Mouse (Mus musculus) right cerebral cortex, postnatal 14 days (tissue): Measurements from ENCODE around the gene Tyk2.

Experiments
- DNase-seq: peaks from one replicate; pipeline ENCODE4 v3.0.0; 2022

The Tyk2 gene

GRCm38 (mm10) chr9:21149077-21149653, 18.1 kb upstream of the Tyk2 start:
- DNase-seq = no peak

DNA sequence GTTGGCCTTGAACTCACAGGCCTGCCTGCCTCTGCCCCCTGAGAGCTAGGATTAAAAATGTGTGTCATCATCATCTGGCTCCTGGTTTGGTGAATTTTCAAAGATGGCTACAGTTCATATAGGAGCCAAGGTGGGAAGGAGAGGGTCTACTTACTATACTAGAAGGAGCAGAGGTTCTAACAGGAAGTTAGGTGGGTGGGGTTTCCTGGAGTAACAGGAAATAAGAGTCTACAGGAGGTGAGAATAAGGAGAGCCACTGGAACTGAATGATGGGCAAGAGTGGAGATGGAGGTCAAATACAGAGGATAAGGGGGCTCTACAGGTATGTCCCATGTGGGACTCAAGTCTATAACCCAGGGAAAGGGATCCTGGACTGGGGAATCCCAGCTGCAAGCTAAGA, 17.4 kb upstream of the Tyk2 start:
- no peak for DNase-seq

GRCm38 (mm10) chr9:21146722-21147121, 15.7 kb upstream of the Tyk2 start:
- DNase-seq = no peak

- no peak for DNase-seq
Measured at GRCm38 (mm10) chr9:21145431-21145830, 14.4 kb upstream of the Tyk2 start.

DNA sequence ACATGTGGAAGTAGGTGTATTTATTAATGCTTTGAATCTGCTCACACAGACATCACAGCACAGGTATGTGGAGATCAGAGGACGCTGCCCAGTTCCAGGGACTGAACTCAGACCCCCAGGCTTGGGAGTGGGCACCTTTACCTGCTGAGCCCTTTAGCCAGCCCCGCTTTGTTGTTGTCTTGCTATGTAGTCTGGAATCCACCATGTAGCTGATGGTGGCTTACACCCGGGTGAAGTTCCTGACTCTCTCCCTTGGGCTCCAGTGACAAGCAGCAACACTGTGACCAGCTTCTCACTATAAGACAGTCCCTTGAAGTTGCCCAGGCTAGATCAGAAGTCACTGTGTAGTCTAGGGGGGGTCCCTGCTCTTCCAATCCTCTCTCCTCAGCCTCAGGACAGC, 13.3 kb upstream of the Tyk2 start:
- DNase-seq = no peak

GRCm38 (mm10) chr9:21141922-21142321, 10.9 kb upstream of the Tyk2 start:
- DNase-seq = no peak

GRCm38 (mm10) chr9:21138386-21138785, 7.3 kb upstream of the Tyk2 start:
- no peak for DNase-seq

DNA sequence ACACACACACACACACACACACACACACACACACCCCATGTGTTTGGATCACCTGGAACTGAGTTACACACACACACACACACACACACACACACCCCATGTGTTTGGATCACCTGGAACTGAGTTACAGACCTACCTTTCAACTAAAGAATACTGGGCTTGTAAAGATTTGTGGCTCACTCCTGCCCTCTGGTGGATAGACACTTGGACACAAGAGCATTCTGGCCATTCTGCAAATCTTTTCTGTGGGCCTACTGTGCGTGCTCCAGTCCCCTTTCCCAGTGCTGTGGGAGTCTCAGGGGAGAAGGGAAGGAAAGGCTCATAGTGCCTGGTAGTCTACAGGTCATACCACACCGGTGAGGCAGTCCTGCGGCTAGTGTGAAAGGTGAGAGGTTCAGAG, 6.2 kb upstream of the Tyk2 start:
- DNase-seq = peak; percentile 65

DNA sequence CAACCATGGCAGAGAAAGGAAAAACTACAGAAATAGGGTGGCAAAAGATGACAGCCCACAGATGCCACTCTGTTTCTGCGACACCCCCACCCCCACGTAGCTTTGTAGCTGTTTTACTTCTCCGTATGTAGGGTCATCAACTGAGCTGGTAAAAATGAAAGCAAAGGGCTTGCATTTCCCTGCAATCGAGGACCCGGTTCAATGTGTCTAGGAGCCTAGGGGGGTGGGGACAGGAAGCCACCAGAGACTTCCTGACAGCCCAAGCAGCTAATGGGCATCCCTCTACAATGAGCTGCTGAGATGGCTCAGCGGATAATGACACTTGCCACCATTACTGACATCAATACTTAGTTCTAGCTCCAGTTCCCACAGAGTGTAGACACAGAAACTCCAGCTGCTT, 5.4 kb upstream of the Tyk2 start:
- DNase-seq = no peak

GRCm38 (mm10) chr9:21135941-21136381, 4.9 kb upstream of the Tyk2 start:
- DNase-seq = no peak

DNA sequence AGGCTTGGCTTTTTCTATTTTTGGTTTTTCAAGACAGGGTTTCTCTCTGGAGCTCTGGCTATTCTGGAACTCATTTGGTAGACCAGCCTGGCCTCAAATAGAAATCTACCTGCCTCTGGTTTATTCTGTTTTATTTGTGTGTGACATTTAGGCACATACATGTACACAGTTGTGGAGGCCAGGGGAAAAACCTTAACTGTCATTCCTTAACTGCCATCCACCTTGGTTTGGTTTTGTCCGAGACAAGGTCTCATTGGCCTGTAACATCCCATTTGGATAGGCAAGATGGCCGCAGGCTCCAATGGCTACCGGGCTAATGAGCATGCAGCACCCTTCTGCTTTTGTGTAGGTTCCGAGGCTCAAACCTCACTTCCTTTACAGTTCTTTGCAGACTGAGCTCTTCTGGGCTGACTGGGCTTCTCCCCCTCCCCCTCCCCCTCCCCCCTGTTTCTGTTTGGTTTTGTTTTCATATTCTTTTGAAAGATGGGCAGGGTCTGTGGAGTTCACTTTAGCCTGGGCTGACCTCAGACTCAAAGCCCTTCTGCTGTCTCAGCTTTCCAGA, 4.4 kb upstream of the Tyk2 start:
- no peak for DNase-seq

DNA sequence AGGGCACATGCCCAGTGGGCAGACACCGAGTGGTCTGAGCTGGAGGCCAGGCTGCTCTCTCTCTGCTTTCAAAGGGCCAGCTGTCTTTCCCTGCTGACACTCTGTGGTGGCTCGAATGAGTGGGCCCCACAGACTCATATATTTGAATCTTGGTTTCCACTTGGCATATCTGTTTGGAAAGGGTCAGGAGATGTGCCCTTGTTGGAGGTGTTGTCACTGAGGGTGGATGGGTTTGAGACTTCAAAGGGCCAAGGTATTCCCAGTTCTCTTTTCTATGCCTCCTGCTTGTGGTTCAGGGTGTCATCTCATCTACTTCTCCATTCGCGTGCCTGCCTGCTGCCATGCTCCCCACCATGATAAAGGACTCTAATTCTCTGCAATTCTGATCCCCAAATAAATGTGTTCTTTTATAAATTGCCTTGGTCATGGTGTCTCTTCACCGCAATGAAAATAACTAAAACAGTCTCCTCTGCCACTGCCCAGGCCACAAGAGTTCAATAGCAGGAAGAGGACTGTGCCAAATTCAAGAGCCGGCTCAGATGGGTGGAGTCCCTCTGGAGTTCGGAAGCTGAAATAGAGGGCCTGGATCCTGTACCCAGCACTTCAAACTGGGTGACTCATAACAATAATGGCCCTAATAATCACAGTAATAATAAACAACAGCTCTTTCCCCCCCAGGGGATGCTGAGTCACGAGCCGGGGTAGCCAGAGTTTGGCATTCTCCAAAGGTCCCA, 3.7 kb upstream of the Tyk2 start:
- DNase-seq = no peak

DNA sequence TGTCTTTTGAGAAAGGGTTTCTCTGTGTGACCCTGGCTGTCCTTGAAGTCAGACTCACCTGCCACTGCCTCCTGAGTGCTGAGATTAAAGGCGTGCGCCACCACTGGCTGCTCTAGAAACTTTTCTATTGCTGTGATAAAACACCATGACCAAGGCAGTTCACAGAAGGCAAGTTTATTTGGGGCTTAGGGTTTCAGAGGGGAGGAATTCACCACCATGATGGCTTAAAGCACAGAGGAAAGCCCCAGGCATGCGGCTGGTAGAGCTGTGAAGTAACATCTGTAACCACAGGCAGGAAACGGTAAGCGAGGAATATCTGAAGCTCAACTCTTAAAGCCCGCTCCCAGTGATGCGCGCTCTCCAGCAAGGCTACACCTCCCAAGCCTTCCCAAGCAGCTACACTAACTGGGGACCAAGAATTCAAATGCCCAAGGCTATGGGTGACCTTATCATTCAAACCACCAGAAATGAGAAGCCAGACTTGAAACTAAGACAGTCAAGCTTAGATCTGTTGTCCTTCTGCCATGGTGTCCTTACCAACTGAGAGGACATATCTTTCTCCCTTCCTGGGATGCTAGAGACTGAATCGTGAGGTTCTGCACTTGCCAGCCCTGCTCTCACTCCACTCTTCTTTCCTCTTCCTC, 2.1 kb upstream of the Tyk2 start:
- no peak for DNase-seq

DNA sequence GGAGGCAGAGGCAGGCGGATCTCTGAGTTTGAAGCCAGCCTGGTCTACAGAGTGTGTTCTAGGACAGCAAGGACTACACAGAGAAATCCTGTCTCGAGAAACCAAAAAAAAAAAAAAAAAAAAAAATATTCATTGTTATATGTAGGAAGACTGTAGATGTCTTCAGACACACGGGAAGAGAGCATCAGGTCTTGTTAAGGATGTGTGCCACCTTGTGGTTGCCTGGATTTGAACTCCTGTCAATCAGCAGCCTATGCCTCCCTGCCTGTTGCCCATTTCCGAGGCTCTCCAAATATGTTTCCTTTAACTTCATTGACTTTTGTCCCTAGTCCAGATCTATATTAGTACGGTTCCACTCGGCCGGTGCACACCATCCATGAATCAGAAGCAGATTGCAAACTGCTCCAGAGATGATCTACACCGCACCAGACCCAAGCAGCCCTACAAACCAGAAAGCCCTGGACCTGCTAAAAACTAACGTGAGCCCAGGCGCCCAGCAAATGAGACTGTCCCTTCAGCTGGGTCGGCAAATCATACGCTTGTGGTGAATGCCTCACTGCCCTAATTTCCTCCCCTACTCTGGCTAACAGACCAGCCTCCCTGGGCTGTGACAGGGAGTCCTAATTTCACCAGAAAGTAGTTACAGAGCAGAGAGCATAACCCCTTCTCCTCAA, 1.2 kb upstream of the Tyk2 start:
- no peak for DNase-seq

DNA sequence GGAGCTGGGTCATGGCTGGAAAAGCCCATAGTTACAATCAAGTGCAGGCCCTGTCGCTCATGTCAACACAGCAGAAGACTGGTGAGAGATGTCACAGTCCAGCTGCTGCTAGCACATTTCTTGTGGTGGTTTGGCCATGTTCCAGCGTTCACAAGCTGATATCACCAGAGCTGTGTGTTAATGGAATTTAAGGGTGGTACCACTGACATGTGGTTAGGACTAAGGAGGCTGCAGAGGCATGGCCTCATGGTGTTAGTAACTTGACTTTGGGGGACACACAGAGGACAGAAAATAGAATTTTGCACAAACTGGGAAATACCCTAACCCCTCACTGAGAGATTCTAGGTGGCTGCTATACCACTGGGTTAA, 4.8 kb downstream of the Tyk2 start:
- DNase-seq = no peak

DNA sequence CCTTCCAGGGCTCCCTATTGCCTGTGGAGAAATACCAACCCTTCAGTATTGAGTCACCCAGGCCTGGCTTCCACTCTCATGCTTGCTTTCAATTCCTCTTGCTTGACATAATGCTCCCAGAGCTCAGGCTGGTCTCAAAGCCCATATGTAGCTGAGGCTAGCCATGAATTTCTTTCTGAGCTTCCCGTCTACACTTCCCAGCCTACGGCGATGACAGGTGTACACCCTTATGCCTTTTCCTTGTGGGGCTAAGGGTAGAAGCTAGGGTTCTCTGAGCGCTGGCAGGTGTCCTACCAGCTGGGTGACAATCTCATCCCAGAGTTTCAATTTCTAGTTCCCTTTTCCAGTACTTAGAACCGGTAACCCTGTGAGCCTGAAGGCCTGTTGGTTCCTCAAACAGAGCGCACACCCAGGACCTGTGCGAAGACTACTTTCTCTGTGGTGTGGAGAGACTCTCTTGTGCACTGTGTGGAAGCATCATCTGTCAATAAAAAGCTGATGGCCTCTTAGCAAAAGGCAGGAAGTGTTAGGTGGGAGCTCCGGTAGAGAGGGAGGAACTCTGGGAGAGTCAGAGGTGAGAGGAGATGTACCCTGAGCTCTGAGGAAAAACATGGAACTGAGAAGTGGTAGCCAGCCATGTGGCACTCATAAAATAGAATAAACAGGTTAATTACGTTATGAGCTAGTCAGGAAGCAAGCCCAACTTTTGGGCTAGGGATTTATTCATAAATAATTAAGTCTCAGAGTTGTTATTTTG, 5.4 kb downstream of the Tyk2 start:
- no peak for DNase-seq

DNA sequence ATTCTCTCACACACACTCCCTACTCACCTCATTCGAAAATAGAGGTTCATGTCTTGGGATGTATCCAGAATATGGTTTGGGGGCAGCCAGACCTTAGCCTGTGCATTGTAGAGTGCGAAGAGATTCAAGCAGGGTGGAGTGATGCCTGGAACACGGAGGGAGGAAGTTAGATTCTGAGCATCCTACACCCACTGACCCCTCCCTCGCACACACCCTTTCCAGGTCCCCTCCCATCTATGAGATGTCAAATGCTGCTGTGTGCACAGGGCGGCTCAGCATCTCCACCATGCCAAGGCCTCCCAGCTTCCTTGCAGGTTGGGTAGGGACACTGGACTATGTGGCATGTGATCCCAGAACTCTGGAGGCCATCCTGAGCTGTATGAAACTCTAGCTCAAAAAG, 6.2 kb downstream of the Tyk2 start:
- no peak for DNase-seq

DNA sequence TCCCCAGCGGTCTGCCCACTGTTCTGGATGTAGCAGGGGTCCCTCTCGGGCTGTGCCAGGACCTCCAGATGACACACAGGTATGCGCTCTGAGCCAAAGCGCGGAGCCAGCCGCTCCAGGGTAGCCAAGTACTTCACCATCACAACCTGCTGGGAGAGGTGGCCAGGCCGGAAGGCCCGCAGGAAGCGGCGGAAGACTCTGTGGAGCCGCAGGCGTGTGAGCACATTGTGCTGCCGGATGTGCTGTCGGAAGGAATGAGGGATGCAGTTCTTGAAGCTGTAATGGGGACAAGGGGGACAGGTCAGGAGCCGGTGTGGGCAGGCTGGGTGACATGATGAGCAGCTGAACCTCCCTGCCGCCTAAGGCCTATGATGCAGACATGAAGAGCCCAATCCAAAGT, 9.6 kb downstream of the Tyk2 start:
- DNase-seq = no peak

GRCm38 (mm10) chr9:21117073-21117472, 14.0 kb downstream of the Tyk2 start:
- no peak for DNase-seq

GRCm38 (mm10) chr9:21115105-21115504, 15.9 kb downstream of the Tyk2 start:
- DNase-seq = no peak

GRCm38 (mm10) chr9:21114190-21114589, 16.9 kb downstream of the Tyk2 start:
- no peak for DNase-seq

DNA sequence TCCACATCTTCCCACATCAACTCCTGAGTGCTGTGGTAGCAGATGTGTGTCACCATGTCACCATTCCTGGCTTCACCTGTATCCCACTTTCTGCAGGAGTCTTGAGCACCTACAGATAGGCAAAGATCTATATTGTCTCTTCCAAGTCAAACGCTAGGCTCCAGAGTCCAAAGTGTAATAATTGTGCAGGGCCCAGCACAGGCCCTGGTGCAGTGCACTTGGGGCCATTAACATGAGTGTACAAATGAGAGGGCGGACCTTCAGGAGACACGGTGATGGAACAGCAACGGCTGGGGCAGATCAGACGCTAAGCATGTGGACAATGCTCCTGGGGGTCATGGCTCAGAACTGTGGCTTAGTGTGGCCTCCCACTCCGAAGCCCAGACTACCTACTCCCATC, 17.3 kb downstream of the Tyk2 start:
- DNase-seq = no peak
